Mouse (Mus musculus) lung, adult 2 months (tissue): ENCODE results near the gene Pdgfb.

Experiments
- CTCF ChIP-seq: fragments of 200-500 bp; IDR thresholded peaks from 2 replicates; pipeline ENCODE4 v1.5.1; 2011; ENCODE audit warnings: mild to moderate bottlenecking, low read length, control low read depth; ENCODE audit not compliant: insufficient read depth
- POLR2A ChIP-seq: fragments of 200-500 bp; IDR thresholded peaks from 2 replicates; pipeline ENCODE4 v1.6.1; 2011; ENCODE audit warnings: low read depth, mild to moderate bottlenecking, control low read depth, low read length, borderline replicate concordance; ENCODE audit errors: extremely low read depth

- TF ChIP-seq CTCF (no peak), POLR2A (no peak)
Observed at GRCm38 (mm10) chr15:79952504-79953231, 62.1 kb downstream of the Pdgfb start.
